Mouse (Mus musculus): ENCODE data around the gene Trim44.

Trim44 gene

DNA sequence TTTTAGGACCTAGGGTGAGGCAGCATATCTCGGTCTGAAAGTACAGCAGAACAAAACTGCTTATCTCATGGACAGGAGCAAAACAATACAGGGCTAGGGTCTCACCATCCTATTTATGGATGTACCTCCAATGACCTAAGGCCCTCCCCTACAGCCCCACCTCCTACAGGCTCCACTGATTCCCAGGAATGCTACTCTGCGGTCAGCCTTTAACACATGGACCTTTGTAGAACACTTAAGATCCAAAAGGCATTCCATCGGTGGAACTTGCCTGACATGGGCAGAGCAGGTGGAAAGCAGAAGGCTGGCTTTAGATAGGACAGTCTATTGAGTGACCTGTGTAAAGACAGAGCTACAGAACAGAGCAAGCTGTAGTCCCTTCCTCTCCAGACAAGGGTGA, 120.3 kb downstream of the Trim44 start:
- DNase-seq = peak; percentile 43 to 60

DNA sequence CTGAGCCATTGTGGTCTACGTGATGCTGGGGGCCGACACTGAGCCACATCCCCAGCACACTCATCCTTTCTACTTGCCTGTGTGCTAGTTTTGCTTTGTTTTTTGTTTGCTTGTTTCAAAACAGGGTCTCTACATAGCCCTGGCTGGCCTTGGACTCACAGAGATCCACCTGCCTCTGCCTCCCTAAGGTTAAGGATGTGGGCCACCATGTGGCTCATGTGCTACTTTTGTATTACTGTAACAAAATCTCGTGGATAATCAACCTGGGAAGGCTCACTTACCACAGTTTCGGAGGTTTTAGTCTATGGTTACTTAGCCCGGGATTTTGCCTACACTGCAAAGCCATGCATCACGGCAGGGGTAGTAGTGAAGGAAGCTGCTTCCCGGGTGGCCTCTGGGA, 125.5 kb downstream of the Trim44 start:
- no peak for DNase-seq

DNA sequence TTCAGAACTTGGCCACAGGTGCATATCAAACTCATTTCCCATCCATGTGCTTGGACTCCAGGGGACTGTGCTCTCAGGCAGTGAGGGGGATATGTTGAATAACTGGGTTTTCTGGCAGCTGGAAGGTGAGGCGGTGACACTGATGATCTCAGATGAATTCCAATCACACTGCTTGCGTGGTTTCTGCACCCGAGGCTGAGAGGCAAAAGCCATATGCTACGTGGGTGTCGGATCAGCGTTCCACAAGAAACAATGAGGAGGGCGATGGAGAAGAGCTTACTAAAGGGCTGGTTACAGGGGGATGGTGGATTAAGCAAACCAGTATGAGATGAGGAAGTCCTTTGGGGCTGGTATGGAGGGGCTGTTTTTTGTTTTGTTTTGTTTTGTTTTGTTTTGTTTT, 127.8 kb downstream of the Trim44 start:
- no peak for DNase-seq

DNA sequence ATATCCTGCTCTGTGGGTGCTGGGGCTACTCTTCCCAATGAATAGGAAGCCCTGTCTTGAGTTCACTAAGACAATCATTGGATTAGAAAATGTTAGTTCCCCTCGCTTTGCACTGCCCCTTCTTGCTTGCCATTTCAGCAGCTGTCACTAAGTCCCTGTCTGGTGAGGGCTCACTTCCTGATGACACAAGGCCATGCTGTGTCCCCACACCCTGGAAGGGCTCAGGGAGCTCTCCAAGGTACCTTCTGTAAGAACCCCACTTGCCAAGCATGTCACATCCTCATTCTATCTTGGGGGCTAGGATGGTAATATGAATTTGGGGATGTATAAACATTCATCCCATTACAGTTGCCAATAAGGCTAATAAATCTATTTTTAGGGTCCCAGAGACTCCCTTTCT, 129.7 kb downstream of the Trim44 start:
- no peak for DNase-seq

DNA sequence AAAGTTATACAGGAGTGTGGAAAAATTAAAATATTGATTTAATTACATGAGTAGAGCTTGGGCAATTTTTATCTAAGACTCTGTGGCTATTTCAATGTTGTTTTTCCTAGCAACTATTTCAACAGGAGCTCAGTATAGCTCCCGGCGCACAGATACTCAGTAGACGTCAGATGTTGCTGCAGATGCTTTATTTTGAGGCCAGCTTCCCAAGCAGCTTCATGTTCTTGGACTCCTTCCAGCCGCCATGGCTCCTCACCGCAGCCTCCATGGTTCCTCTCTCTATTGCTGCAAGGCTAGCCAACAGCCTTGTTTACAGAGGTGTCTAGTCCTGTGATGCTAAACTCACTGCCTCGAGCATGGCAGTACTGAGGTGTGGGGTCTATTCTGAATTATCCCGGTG, 134.3 kb downstream of the Trim44 start:
- no peak for DNase-seq

DNA sequence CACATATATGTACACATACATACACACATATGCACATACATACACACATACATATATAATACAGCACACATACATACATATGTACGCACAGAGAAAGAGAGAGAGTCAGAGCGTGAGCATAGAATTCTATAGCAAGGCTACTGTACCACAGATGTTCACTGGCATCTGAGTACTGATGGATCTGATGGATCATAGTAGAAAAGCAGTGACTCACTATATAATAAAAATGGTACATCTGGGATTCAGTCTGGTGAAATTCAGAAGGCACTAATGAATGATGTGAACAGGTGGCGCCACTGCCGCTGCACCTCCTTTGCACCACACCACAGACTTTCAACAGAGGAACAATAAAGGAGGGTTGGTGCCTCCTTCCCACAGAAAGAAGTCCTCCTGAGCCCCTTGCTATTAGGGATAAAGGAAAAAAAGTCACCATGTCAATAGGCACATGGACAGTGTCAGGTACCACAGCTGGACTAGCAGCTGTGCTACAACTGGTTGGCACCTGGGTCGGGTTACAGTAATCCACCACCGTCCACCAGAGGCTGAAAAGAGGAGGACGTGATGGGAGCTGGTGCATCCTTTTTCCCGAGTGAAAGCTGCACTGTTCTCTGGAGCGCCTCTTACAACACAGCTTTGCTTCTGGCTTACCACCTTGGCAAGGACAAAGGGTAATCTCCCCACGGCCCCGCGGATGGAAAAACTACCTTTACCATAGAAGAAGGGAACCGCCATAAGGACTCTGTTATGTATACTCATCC, 139.9 kb downstream of the Trim44 start:
- no peak for DNase-seq

DNA sequence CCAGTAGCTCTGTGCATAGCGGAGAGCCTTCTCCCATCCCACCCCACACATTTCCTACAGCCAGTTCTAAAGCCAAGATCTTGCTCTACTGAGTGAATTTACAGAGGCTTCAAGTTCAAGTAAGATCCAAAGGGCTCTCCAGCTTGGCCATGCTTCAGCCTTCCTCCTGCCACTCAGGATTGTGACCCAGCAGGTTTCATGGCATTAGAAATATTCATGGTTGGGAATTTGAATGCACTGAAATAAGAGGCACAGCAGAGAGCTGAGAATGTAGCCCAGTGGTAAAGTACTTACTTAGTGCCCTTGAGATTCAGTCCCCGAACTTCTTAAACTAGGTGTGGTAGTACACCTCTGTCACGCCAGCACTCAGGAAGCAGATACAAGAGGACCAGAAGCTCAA, 140.7 kb downstream of the Trim44 start:
- no peak for DNase-seq

DNA sequence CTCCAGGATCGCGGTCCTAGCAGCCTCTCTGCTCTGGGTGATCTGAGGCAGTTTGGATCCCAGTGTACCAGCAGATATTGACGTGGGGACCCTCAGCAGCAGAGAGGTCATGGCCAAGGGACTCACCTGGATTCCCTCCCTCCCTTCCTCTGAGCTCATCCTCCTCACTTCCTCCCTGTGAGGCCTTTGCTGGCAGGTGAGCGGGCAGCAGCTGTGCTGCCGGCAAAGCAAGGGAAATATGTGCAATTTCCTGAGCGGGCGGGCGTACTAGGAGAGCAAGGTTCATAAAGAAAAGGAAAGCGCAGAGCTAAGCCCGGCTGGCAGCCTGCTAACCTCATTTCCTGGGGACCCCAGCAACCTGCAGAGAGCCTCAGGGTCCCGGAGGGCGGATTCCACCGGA, 148.5 kb downstream of the Trim44 start:
- DNase-seq = peak; percentile 33 to 47

DNA sequence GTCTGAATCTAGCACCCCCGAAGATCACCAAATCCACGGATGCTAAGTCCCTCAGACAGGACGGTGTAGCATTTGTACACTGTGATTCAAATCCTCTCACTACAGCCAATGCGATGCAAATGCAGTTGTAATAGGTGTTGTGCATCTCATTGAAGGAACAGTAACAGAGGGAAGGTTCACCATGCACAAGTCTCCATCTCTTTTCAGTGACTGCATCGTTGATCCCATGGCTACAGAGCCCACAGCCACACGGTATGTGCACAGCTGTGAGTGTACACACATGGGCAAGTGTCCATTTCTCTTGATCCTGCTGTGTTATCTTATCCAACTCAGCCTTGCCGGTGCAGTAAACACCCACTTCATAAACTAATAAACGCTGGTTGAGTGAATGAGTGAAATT, 148.9 kb downstream of the Trim44 start:
- DNase-seq = no peak

DNA sequence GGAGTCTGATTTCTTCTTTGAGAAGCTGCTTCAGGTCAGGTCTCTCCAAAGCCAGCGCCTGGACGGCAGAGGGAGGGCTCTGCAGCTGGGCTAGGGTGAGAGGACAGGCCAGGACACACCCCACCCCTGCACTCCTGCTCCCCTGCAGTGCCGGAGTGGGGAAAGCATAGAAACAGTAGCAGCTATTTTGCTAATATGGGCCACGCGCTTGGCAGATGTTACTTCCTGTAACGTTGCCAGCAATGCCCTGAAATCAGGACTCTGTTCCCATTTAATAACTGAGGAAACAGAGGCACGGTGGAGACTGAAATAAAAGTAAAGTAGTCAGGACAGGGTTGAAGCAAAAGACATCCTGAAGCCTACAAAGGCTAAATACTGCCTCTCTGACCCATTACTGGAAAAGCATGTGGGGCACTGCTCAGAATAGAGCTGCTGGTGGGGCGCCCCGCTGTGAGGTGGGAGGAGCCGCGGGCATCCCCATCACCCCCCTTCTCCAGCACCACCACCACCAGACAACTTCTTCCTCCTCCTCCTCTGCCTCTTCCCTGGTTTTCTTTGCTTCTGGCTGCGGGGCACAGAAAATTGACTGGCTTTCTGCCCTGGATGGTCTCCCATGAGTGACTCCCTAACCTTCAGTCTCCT, 149.5 kb downstream of the Trim44 start:
- peak in 1 of 2 experiments; percentile 23 for DNase-seq

DNA sequence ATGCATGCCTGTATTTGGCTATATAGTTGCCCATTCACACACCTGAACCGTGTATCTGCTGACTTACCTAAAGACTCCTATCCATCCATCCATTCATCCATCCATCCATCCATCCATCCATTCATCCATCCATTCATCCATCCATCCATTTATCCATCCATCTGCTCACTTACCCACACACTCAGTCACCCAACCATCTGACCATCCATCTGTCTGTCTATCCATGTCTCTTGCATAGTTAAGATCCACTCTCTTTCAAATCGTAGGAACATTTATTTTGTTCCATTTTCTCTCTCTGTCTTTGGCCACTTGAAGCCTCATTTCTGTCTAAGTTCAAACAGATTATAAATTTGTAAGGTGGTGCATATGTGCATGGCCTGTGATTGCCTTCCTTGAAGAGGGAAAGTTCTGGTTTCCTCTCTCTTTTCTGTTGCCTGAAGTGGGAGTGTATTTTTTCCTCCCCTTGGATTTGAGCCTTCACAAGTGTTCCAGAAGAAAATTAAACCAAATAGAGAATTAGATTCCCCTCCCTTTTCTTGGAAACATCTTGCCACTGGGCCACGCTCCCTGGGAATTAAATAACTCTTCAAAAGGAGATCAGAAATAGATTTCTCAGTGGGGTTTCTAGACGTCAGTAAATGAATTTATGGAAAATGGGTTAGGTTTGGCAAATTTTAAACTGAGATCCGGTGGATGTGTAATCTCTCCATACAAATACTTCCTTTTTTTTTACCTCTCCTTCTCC, 150.9 kb downstream of the Trim44 start:
- no peak for DNase-seq

DNA sequence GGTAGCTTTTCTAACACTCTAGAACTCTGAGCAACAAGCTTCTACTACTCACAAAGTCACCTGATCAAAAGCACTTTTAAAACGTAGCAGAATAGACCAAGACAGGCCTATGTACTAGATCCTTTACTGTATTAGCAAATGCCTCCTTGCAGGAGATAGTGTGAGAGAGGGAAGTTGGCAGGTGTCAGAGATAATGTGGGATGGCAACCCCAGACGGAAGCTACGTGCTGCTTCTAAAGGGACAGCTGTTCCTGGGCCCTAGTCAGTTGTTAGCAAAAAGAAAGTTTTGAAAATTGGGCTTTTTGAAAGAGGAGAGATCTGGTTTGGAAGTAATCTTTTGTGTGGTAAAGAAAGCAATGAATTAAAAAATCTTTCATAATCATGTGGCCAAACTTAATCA, 151.5 kb downstream of the Trim44 start:
- no peak for DNase-seq

DNA sequence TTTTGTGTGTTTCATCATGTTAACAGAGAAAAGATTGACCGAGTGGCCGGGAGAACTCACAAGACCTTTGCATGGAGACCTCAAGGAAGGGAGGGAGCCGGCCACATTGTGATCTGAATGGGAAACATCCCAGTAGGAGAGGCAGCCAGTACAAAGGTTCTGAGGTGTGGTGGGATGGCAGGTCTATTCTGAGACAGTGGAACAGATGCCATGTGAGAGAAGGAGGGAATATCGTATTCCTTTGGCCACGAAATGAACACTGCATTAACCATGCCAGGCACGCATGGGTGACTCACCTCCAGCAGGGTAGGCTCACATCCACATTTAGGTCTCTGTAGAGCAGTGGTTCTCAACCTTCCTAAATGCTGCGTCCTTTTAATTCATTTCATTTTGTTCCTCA, 154.4 kb downstream of the Trim44 start:
- DNase-seq = no peak

DNA sequence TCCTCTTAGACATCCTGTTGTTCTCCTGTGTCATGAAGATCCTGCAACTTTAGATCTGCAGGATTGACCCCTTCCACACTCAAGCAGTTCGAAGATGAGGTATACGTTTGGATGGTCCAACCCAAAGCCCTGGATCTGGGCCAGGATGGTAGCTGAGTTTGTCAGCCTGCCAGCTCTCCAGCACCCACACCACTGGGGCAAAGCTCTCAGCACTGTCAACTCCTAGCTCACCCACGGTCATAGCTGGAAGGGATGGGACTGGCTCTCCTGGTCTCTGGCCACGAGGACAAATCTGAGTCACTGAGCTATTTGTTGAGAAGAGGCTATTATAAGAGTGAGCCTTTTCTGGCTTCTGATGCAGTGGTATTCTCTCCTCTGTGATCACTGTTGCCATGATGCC, 155.0 kb downstream of the Trim44 start:
- no peak for DNase-seq
